20 mouse cellular contexts compared by ENCODE assay signal in genomic region chr17:78313612-78314011, GRCm38 (mm10).
A peak's percentile ranks its signal among the peaks of the same experiment; 100 is the strongest.
DNase-seq lines count a peak whose midpoint lies in the region; ATAC-seq and TF ChIP-seq lines count a peak whose summit lies in the region.
"Had no signal": no experiment of that assay in that cellular context is flagged by ENCODE, and none has a peak within 500 bp of the region (broad histone marks: within the 10 kb centered on the region; RNA-seq: fewer than 3 reads in every experiment).

No protein-coding gene starts in this region.

- no peak overlapping the region for H3K4me2 ChIP-seq in forebrain, embryonic 13.5 days
- no peak overlapping the region for H3K4me2 ChIP-seq in forebrain, embryonic 11.5 days (ENCODE audit: low read depth, low read length, severe bottlenecking)
- H3K4me2 ChIP-seq in midbrain, embryonic 15.5 days, result no peak overlapping the region
- no peak overlapping the region for H3K4me2 ChIP-seq in midbrain, embryonic 14.5 days (ENCODE audit: low read length)
- H3K4me2 ChIP-seq in forebrain, postnatal 0 days (ENCODE audit: low read depth), result no peak overlapping the region
- no peak overlapping the region for H3K4me2 ChIP-seq in liver, embryonic 11.5 days
- H3K4me2 ChIP-seq: heart, embryonic 15.5 days; hindbrain, embryonic 13.5 days had no signal

- WGBS in forebrain, embryonic 13.5 days, result 60% methylated on average over 5 of the region's 5 CpGs
- WGBS in forebrain, embryonic 11.5 days, result 70% methylated on average over 5 of the region's 5 CpGs
- 49% methylated on average over 5 of the region's 5 CpGs for WGBS in midbrain, embryonic 15.5 days
- 62% methylated on average over 5 of the region's 5 CpGs for WGBS in midbrain, embryonic 14.5 days
- 54% methylated on average over 5 of the region's 5 CpGs for WGBS in forebrain, postnatal 0 days
- WGBS in liver, embryonic 11.5 days, result 83% methylated on average over 5 of the region's 5 CpGs

- no peaks in the 10 kb centered on the region for H3K36me3 ChIP-seq in forebrain, embryonic 13.5 days (ENCODE audit: poor library complexity, severe bottlenecking)
- H3K36me3 ChIP-seq in forebrain, embryonic 11.5 days (ENCODE audit: control insufficient read depth, insufficient read depth, low read length), result no peaks in the 10 kb centered on the region; the same call in 1 of the 2 replicates
- H3K36me3 ChIP-seq in midbrain, embryonic 15.5 days (replicated peaks), result no peaks in the 10 kb centered on the region
- peaks cover 13% of the 10 kb centered on the region for H3K36me3 ChIP-seq in midbrain, embryonic 14.5 days (ENCODE audit: control insufficient read depth, insufficient read depth, low read length)
- H3K36me3 ChIP-seq in forebrain, postnatal 0 days (ENCODE audit: insufficient read depth), result no peaks in the 10 kb centered on the region
- H3K36me3 ChIP-seq in liver, embryonic 11.5 days (ENCODE audit: control insufficient read depth, insufficient read depth, low read length), result no peaks in the 10 kb centered on the region
- H3K36me3 ChIP-seq: heart, embryonic 15.5 days had no signal

- H3K4me3 ChIP-seq in forebrain, embryonic 13.5 days, result no peak overlapping the region
- H3K4me3 ChIP-seq in forebrain, embryonic 11.5 days (ENCODE audit: low read depth, low read length), result no peak overlapping the region
- H3K4me3 ChIP-seq in midbrain, embryonic 15.5 days, result no peak overlapping the region
- H3K4me3 ChIP-seq in midbrain, embryonic 14.5 days (replicated peaks; ENCODE audit: low read depth, low read length), result no peak overlapping the region
- no peak overlapping the region for H3K4me3 ChIP-seq in forebrain, postnatal 0 days (ENCODE audit: low read depth, low read length)
- no peak overlapping the region for H3K4me3 ChIP-seq in liver, embryonic 11.5 days (ENCODE audit: low read depth, low read length)
- H3K4me3 ChIP-seq: embryonic facial prominence, embryonic 10.5 days; heart, embryonic 15.5 days; hindbrain, embryonic 13.5 days had no signal

- TF ChIP-seq CTCF in brain, embryonic 14.5 days (IDR thresholded peaks at IDR 0.05; ENCODE audit: borderline replicate concordance, extremely low read depth, insufficient read depth, insufficient read length), result no peak
- no peak for TF ChIP-seq CTCF in forebrain, postnatal 0 days (IDR thresholded peaks at IDR 0.05; ENCODE audit: low read depth)

- H3K9me3 ChIP-seq in forebrain, embryonic 13.5 days (replicated peaks), result no peaks in the 10 kb centered on the region
- H3K9me3 ChIP-seq in forebrain, embryonic 11.5 days (ENCODE audit: control insufficient read depth, low read length), result no peaks in the 10 kb centered on the region
- H3K9me3 ChIP-seq in midbrain, embryonic 15.5 days, result no peaks in the 10 kb centered on the region
- H3K9me3 ChIP-seq in midbrain, embryonic 14.5 days (ENCODE audit: control insufficient read depth, low read length), result no peaks in the 10 kb centered on the region
- no peaks in the 10 kb centered on the region for H3K9me3 ChIP-seq in forebrain, postnatal 0 days (ENCODE audit: low read length)
- no peaks in the 10 kb centered on the region for H3K9me3 ChIP-seq in liver, embryonic 11.5 days (ENCODE audit: control insufficient read depth, low read length)
- H3K9me3 ChIP-seq: embryonic facial prominence, embryonic 10.5 days; heart, embryonic 15.5 days; hindbrain, embryonic 13.5 days had no signal

- peak; percentile 44; the same call in 1 of the 2 replicates for ATAC-seq in forebrain, embryonic 13.5 days
- ATAC-seq in forebrain, embryonic 11.5 days (replicated peaks; ENCODE audit: low FRiP score), result no peak
- peak; percentile 37; the same call in 1 of the 2 replicates for ATAC-seq in midbrain, embryonic 15.5 days (replicated peaks)
- no peak for ATAC-seq in midbrain, embryonic 14.5 days (ENCODE audit: low FRiP score, low TSS enrichment)
- ATAC-seq in forebrain, postnatal 0 days, result peak; percentile 44
- no peak for ATAC-seq in liver, embryonic 11.5 days (replicated peaks; ENCODE audit: low FRiP score)
- ATAC-seq: hindbrain, postnatal 0 days had no signal

- H3K9ac ChIP-seq in forebrain, embryonic 13.5 days, result no peak overlapping the region
- no peak overlapping the region for H3K9ac ChIP-seq in forebrain, embryonic 11.5 days (ENCODE audit: low read length)
- no peak overlapping the region for H3K9ac ChIP-seq in midbrain, embryonic 15.5 days
- no peak overlapping the region for H3K9ac ChIP-seq in midbrain, embryonic 14.5 days (replicated peaks; ENCODE audit: low read length)
- H3K9ac ChIP-seq in forebrain, postnatal 0 days, result no peak overlapping the region
- H3K9ac ChIP-seq in liver, embryonic 11.5 days (ENCODE audit: low read depth, low read length), result no peak overlapping the region
- H3K9ac ChIP-seq: heart, embryonic 15.5 days; hindbrain, embryonic 13.5 days had no signal

- TF ChIP-seq POLR2A in brain, embryonic 14.5 days (IDR thresholded peaks at IDR 0.05; ENCODE audit: borderline replicate concordance, extremely low read depth, insufficient read depth, insufficient read length, poor library complexity, severe bottlenecking), result no peak

- H3K4me1 ChIP-seq in forebrain, embryonic 13.5 days, result no peaks in the 10 kb centered on the region
- no peaks in the 10 kb centered on the region for H3K4me1 ChIP-seq in forebrain, embryonic 11.5 days (replicated peaks; ENCODE audit: control insufficient read depth, insufficient read depth, low read length)
- no peaks in the 10 kb centered on the region for H3K4me1 ChIP-seq in midbrain, embryonic 15.5 days
- no peaks in the 10 kb centered on the region for H3K4me1 ChIP-seq in midbrain, embryonic 14.5 days (ENCODE audit: control insufficient read depth, insufficient read depth, low read length)
- no peaks in the 10 kb centered on the region for H3K4me1 ChIP-seq in forebrain, postnatal 0 days (ENCODE audit: insufficient read depth)
- H3K4me1 ChIP-seq in liver, embryonic 11.5 days (replicated peaks; ENCODE audit: control insufficient read depth, insufficient read depth, low read length), result no peaks in the 10 kb centered on the region
- H3K4me1 ChIP-seq: embryonic facial prominence, embryonic 10.5 days; heart, embryonic 15.5 days; hindbrain, embryonic 13.5 days had no signal

- H3K27me3 ChIP-seq in forebrain, embryonic 13.5 days, result no peaks in the 10 kb centered on the region
- H3K27me3 ChIP-seq in forebrain, embryonic 11.5 days (ENCODE audit: control insufficient read depth, insufficient read depth, low read length), result no peaks in the 10 kb centered on the region
- no peaks in the 10 kb centered on the region for H3K27me3 ChIP-seq in midbrain, embryonic 15.5 days (replicated peaks)
- no peaks in the 10 kb centered on the region for H3K27me3 ChIP-seq in midbrain, embryonic 14.5 days (ENCODE audit: control insufficient read depth, insufficient read depth, low read length)
- H3K27me3 ChIP-seq in forebrain, postnatal 0 days (ENCODE audit: insufficient read depth, low read length), result no peaks in the 10 kb centered on the region
- no peaks in the 10 kb centered on the region for H3K27me3 ChIP-seq in liver, embryonic 11.5 days (replicated peaks; ENCODE audit: control insufficient read depth, insufficient read depth, low read length)
- H3K27me3 ChIP-seq: heart, embryonic 15.5 days; hindbrain, embryonic 13.5 days had no signal

- DNase-seq in forebrain, embryonic 11.5 days (ENCODE audit: low spot score), result no peak
- DNase-seq in midbrain, embryonic 14.5 days, result no peak
- peak; percentile 24 for DNase-seq in brain, embryonic 14.5 days (ENCODE audit: low read depth)
- no peak for DNase-seq in forebrain, postnatal 0 days
- DNase-seq in cerebellum, postnatal 36 days, result no peak
- DNase-seq in liver, embryonic 11.5 days (ENCODE audit: low spot score), result no peak
- DNase-seq: adrenal gland, adult 2 months; adrenal gland, postnatal 25 days; cerebellum, adult 18-20 months; cerebellum, adult 9-11 months; gastrocnemius, postnatal 36 days; heart, adult 11 months; heart, postnatal 14 days; kidney, adult 11 months had no signal

- H3K27ac ChIP-seq in forebrain, embryonic 13.5 days, result no peak overlapping the region
- H3K27ac ChIP-seq in forebrain, embryonic 11.5 days (ENCODE audit: low read depth, low read length), result no peak overlapping the region
- H3K27ac ChIP-seq in midbrain, embryonic 15.5 days, result no peak overlapping the region
- no peak overlapping the region for H3K27ac ChIP-seq in midbrain, embryonic 14.5 days (replicated peaks; ENCODE audit: low read depth, low read length)
- H3K27ac ChIP-seq in forebrain, postnatal 0 days (ENCODE audit: low read depth, low read length), result no peak overlapping the region
- no peak overlapping the region for H3K27ac ChIP-seq in liver, embryonic 11.5 days (ENCODE audit: low read depth, low read length)
- H3K27ac ChIP-seq: embryonic facial prominence, embryonic 10.5 days; heart, embryonic 15.5 days; hindbrain, embryonic 13.5 days; hindbrain, postnatal 0 days had no signal

Comparison
In these comparisons a context has a peak if more than half of its experiments do, and no peak if none do; other contexts are left out.
1. ATAC-seq: peak in forebrain, embryonic 13.5 days (single experiment), midbrain, embryonic 15.5 days (single experiment) and forebrain, postnatal 0 days (single experiment); none in forebrain, embryonic 11.5 days (single experiment), midbrain, embryonic 14.5 days (single experiment) and liver, embryonic 11.5 days (single experiment).